Mouse (Mus musculus) liver, adult 2 months (tissue): Measurements from ENCODE around the gene Tgds.
"Not testable (repeated sequence)": the region's sequence is repeated elsewhere in the genome, so short reads cannot be mapped to it uniquely, and the experiment has no call there.

ENCODE experiments used
- CTCF ChIP-seq: fragments of 200-500 bp; IDR thresholded peaks from 2 replicates; pipeline ENCODE4 v1.5.1; 2011; ENCODE audit warnings: low read depth, low read length, control low read depth
- POLR2A ChIP-seq: fragments of 200-500 bp; IDR thresholded peaks from 2 replicates; pipeline ENCODE4 v1.6.1; 2011; ENCODE audit warnings: low read length, control low read depth; ENCODE audit not compliant: insufficient read depth; ENCODE audit errors: extremely low read depth

DNA sequence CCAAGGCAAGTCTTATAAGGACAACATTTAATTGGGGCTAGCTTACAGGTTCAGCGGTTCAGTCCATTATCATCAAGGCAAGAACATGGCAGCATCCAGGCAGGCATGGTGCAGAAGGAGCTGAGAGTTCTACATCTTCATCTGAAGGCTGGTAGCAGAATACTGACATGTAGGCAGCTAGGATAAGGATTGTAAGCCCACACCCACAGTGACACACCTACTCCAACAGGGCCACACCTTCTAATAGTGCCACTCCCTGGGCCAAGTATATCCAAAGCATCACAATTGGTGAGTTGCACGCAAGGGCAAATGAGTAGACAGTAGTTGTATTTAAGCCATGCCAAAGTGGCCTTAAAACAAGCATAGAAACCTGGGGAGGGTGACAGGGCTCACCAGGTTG, 25.1 kb downstream of the Tgds start:
- not testable (repeated sequence) for TF ChIP-seq CTCF, POLR2A
